Mouse (Mus musculus): Measurements from ENCODE around the gene Apom. TPM values are rescaled to one million over a fixed set of nuclear protein-coding genes. Genes with fewer than 3 reads are reported as not detected.

Gene Apom
- polyA plus RNA-seq, 1 experiment from 2014 or later, result 0.15 TPM

DNA sequence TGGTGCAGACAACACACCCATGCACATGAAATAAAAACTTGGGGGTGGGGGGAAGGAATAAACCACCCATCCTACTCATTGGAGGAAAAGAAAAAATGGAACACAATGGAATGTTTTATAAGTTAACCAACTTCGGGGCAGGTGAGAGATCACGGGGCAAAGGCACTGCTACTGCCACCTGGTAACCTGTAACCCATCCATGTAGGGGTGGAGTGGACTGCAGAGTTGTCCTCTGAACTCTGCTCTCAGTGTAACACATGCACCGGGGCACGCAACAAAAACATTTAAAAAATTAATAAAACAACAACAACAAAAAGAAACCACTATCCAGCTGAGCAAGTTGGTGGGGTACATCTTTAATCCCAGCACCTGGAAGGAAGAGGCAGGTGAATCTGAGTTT, 20.3 kb upstream of the Apom start:
- H3K27me3 ChIP-seq, result no peaks in the 10 kb centered on the region
- no peak for TF ChIP-seq CTCF (IDR thresholded peaks at IDR 0.05)
- DNase-seq (ENCODE audit: low read depth, low spot score) (no peak), ATAC-seq (no peak)
- CTCF ChIA-PET, result interaction anchor here (1.2 kb wide), 1 partner anchor 10 kb away, joined by 4 read pairs; no protein-coding TSS in a partner anchor
- POLR2A ChIA-PET, result interaction anchor here (1.2 kb wide), 1 partner anchor 11 kb away, joined by 5 read pairs; no protein-coding TSS in a partner anchor
- in situ Hi-C loops (cut with MboI; ENCODE audit: low pct_unique_long_range_greater_than_20kb), result no loop called here

DNA sequence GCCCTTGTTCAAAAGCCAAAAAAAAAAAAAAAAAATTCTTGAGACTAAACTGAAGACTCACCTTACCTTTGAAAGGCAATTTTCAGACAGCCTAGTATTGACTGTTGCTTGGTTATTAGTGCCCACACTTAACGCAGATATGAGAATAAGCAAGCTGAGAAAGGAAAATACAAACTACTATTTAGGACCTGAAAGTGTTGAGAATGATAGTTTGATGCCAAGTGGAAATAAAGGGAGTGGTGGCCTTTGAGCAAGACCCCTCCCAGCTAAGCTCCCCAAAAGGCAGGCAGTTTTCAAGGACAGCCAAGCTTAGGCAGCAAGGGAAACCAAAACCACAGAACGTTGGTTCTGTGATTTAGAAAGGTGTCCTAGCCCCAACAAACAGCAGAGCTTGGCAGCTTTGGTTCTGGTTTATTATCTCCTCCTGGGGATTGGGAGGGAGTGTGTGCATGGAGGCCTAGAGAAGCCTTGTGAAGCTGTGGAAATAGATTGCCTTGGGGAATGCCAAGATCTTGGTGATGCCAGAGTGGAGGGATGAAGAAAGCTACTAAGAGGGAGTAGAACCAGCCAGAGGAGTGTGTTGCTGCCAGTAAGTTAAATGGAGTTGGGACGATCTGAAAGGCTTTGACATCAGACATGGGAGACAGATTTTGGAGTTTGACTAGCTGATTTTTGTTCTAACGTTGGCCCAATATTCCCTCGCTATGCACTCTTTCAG, 16.2 kb upstream of the Apom start:
- ChIA-PET POLR2A (interaction anchor here (0.7 to 3.7 kb wide), 6 partner anchors 9 to 216 kb away, joined by 5 to 17 read pairs (median 7); partner anchors contain the start of gene Prrc2a), CTCF (interaction anchor here (1.1 kb wide), 1 partner anchor 18 kb away, joined by 3 read pairs; no protein-coding TSS in a partner anchor)
- DNase-seq (ENCODE audit: low read depth, low spot score) (no peak), ATAC-seq (no peak)
- in situ Hi-C loops (cut with MboI; ENCODE audit: low pct_unique_long_range_greater_than_20kb), result loop anchor here (25.0 kb wide), 1 partner anchor 511 kb away; the partner anchor contains the start of genes Atf6b, Fkbpl, Ppt2 and Prrt1
- H3K27me3 ChIP-seq, result no peaks in the 10 kb centered on the region
- TF ChIP-seq CTCF (IDR thresholded peaks at IDR 0.05), result no peak

GRCm38 (mm10) chr17:35147348-35147747, 15.5 kb upstream of the Apom start:
- TF ChIP-seq CTCF (IDR thresholded peaks at IDR 0.05), result no peak
- ChIA-PET CTCF (interaction anchor here (0.7 to 1.1 kb wide), 2 partner anchors 12 to 18 kb away, joined by 3 read pairs; no protein-coding TSS in a partner anchor), POLR2A (interaction anchor here (0.7 to 3.7 kb wide), 6 partner anchors 10 to 215 kb away, joined by 5 to 17 read pairs (median 7); partner anchors contain the start of gene Prrc2a)
- DNase-seq (ENCODE audit: low read depth, low spot score) (no peak), ATAC-seq (no peak)
- in situ Hi-C loops (cut with MboI; ENCODE audit: low pct_unique_long_range_greater_than_20kb), result loop anchor here (25.0 kb wide), 1 partner anchor 510 kb away; the partner anchor contains the start of genes Atf6b, Fkbpl, Ppt2 and Prrt1
- H3K27me3 ChIP-seq, result no peaks in the 10 kb centered on the region

- ChIA-PET POLR2A (interaction anchor here (1.8 to 3.7 kb wide), 2 partner anchors 9 to 13 kb away, joined by 11 to 17 read pairs; no protein-coding TSS in a partner anchor), CTCF (interaction anchor here (0.7 to 0.9 kb wide), 2 partner anchors 8 to 22 kb away, joined by 3 to 4 read pairs; no protein-coding TSS in a partner anchor)
- in situ Hi-C loops (cut with MboI; ENCODE audit: low pct_unique_long_range_greater_than_20kb), result loop anchor here (25.0 kb wide), 1 partner anchor 509 kb away; the partner anchor contains the start of genes Atf6b, Fkbpl, Ppt2 and Prrt1
- no peak for DNase-seq (ENCODE audit: low read depth, low spot score)
- TF ChIP-seq CTCF (IDR thresholded peaks at IDR 0.05), result no peak
- ATAC-seq, result no peak
- no peaks in the 10 kb centered on the region for H3K27me3 ChIP-seq
Observed at GRCm38 (mm10) chr17:35146139-35146538, 14.3 kb upstream of the Apom start.

- no peak for DNase-seq (ENCODE audit: low read depth, low spot score)
- ChIA-PET CTCF (interaction anchor here (1.7 kb wide), 1 partner anchor 14 kb away, joined by 6 read pairs; no protein-coding TSS in a partner anchor), POLR2A (no interaction called here)
- in situ Hi-C loops (cut with MboI; ENCODE audit: low pct_unique_long_range_greater_than_20kb), result loop anchor here (25.0 kb wide), 1 partner anchor 505 kb away; the partner anchor contains the start of genes Atf6b, Fkbpl, Ppt2 and Prrt1
- ATAC-seq, result no peak
- TF ChIP-seq CTCF (IDR thresholded peaks at IDR 0.05), result no peak
- no peaks in the 10 kb centered on the region for H3K27me3 ChIP-seq
Observed at GRCm38 (mm10) chr17:35141971-35142370, 10.1 kb upstream of the Apom start.

GRCm38 (mm10) chr17:35140490-35140996, 8.7 kb upstream of the Apom start:
- ChIA-PET CTCF (no interaction called here), POLR2A (no interaction called here)
- DNase-seq (ENCODE audit: low read depth, low spot score) (no peak), ATAC-seq (no peak)
- H3K27me3 ChIP-seq, result no peaks in the 10 kb centered on the region
- TF ChIP-seq CTCF (IDR thresholded peaks at IDR 0.05), result no peak
- in situ Hi-C loops (cut with MboI; ENCODE audit: low pct_unique_long_range_greater_than_20kb), result loop anchor here (25.0 kb wide), 1 partner anchor 503 kb away; the partner anchor contains the start of genes Atf6b, Fkbpl, Ppt2 and Prrt1

- DNase-seq (ENCODE audit: low read depth, low spot score) (no peak), ATAC-seq (no peak)
- no peak for TF ChIP-seq CTCF (IDR thresholded peaks at IDR 0.05)
Observed at GRCm38 (mm10) chr17:35139269-35139668, 7.4 kb upstream of the Apom start.

DNA sequence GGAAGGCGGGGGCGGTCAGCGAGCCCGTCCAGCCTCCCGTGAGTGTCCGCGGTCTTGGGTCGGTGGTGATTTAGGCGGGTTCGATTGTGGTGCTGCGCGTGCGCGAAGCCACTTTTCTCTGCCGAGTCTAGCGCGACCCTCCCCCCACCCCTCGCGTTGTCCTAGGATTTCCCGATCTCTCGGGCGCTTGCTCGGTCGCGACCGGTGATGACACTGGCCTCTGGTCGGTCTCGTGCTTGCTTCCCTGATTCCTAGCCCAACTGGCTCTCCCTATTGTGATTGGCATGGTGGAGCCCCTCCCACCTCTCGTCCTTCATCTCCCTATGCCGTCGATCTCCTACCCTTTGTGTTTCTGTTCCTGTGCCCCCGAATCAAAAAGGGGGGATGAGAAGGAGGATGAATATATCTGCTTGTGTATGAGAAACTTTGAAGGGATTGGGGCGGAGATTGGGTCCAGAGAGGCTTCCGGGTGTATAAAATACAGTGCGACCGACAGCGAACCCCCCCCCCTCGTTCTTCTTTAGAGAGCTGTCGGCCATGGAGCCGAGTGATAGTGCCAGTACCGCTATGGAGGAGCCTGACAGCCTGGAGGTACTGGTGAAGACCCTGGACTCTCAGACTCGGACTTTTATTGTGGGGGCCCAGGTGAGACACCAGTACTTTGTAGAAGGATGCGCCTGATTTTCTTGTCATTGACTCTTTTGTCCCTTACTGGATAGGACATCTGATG, 3.9 kb upstream of the Apom start:
- DNase-seq (ENCODE audit: low read depth, low spot score) (no peak), ATAC-seq (peak; percentile 55)
- CTCF ChIA-PET, result no interaction called here
- POLR2A ChIA-PET, result interaction anchor here (0.6 to 3.5 kb wide), 4 partner anchors 9 to 27 kb away, joined by 3 to 17 read pairs (median 4); partner anchors contain the start of gene D17H6S53E
- in situ Hi-C loops (cut with MboI; ENCODE audit: low pct_unique_long_range_greater_than_20kb), result loop anchor here (25.0 kb wide), 1 partner anchor 498 kb away; the partner anchor contains the start of genes Atf6b, Fkbpl, Ppt2 and Prrt1
- no peak for TF ChIP-seq CTCF (IDR thresholded peaks at IDR 0.05)
- H3K27me3 ChIP-seq, result no peaks in the 10 kb centered on the region

More at GRCm38 (mm10) chr17:35139269-35139668, 7.4 kb upstream of the Apom start:
- ChIA-PET POLR2A (interaction anchor here (1.4 to 3.5 kb wide), 2 partner anchors 8 to 24 kb away, joined by 7 to 17 read pairs; no protein-coding TSS in a partner anchor), CTCF (interaction anchor here (1.1 to 3.2 kb wide), 3 partner anchors 14 to 30 kb away, joined by 3 to 11 read pairs (median 8); partner anchors contain the start of gene D17H6S53E)
- in situ Hi-C loops (cut with MboI; ENCODE audit: low pct_unique_long_range_greater_than_20kb), result loop anchor here (25.0 kb wide), 1 partner anchor 502 kb away; the partner anchor contains the start of genes Atf6b, Fkbpl, Ppt2 and Prrt1
- H3K27me3 ChIP-seq, result no peaks in the 10 kb centered on the region

- in situ Hi-C loops (cut with MboI; ENCODE audit: low pct_unique_long_range_greater_than_20kb), result loop anchor here (25.0 kb wide), 1 partner anchor 498 kb away; the partner anchor contains the start of genes Atf6b, Fkbpl, Ppt2 and Prrt1
- ATAC-seq, result peak; percentile 70
- DNase-seq (ENCODE audit: low read depth, low spot score), result peak; percentile 91
- no peaks in the 10 kb centered on the region for H3K27me3 ChIP-seq
- TF ChIP-seq CTCF (IDR thresholded peaks at IDR 0.05), result no peak
- CTCF ChIA-PET, result no interaction called here
- POLR2A ChIA-PET, result no interaction called here
Observed at GRCm38 (mm10) chr17:35134801-35135590, 3.1 kb upstream of the Apom start, which contains the start of gene Bag6. Gene Bag6, plus strand, starts transcription at chr17:35135178.
